Mouse (Mus musculus) testis, adult 2 months (tissue): ENCODE measurements at regions not wholly inside any gene's neighbourhood (a gene's known extent, or its start where the extent isn't known, plus 50 kb on each side); places are given as distances from the start of the nearest gene placed in this dataset.

Experiments used
- H3K27ac ChIP-seq: fragments of 200-500 bp; 2 replicates; pipeline ENCODE4 v1.5.1; 2012; ENCODE audit warnings: low read depth, low read length; ENCODE audit not compliant: control insufficient read depth, insufficient read depth
- H3K27me3 ChIP-seq: fragments of 200-500 bp; 2 replicates; pipeline ENCODE4 v1.6.1; 2012; ENCODE audit warnings: mild to moderate bottlenecking, low read length, moderate library complexity; ENCODE audit not compliant: control insufficient read depth, insufficient read depth
- H3K36me3 ChIP-seq: fragments of 200-500 bp; 2 replicates; pipeline ENCODE4 v1.6.1; 2012; ENCODE audit warnings: mild to moderate bottlenecking, low read length; ENCODE audit not compliant: control insufficient read depth, insufficient read depth
- H3K4me1 ChIP-seq: fragments of 200-500 bp; 2 replicates; pipeline ENCODE4 v1.6.1; 2012; ENCODE audit warnings: low read length; ENCODE audit not compliant: control insufficient read depth, insufficient read depth
- H3K4me3 ChIP-seq: fragments of 200-500 bp; 2 replicates; pipeline ENCODE4 v1.5.1; 2012; ENCODE audit warnings: low read depth, mild to moderate bottlenecking, low read length, moderate library complexity, mixed read lengths; ENCODE audit not compliant: control insufficient read depth
- CTCF ChIP-seq: fragments of 200-500 bp; IDR thresholded peaks from 2 replicates; pipeline ENCODE4 v1.5.1; 2012; ENCODE audit warnings: low read depth, mild to moderate bottlenecking, inconsistent platforms, low read length, moderate library complexity; ENCODE audit not compliant: control insufficient read depth, insufficient read depth, insufficient replicate concordance
- POLR2A ChIP-seq: fragments of 200-500 bp; IDR thresholded peaks from 2 replicates; pipeline ENCODE4 v1.6.1; 2012; ENCODE audit warnings: low read depth, mild to moderate bottlenecking, inconsistent platforms, low read length, moderate library complexity; ENCODE audit not compliant: control insufficient read depth

DNA sequence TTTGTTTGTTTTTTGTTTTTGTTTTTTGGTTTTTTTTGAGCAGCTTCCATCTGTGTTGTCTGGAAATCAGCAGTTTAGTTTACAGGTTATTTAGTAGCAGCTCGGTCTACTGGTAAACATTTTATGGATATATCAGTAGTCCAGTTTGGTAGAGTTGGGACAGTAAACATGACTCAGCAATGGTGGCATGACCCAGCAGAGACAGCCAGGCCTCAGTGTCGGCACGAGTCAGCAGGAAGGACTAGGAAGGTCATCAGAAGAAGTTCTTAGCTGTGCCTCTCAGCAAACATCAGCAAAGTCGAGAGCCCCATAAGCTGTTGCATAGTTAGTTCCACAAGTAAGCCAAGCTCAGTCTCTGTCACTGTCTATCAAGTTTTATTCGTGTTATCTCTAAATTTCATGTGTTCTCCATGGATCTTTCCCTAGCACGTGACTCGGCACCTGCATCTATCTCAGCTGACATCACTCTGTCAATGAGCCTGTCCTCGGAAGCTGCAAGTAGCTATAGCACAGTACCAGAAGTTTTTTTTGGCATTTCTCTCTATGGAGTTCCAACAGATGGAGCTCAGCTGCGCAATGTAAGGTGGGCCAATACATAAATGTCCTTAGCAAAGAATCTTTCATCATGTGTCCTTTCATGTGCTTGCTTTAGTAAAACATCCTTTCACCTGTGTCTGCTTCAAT, 71.3 kb downstream of the Ackr3 start:
- no peak overlapping the region for H3K27ac ChIP-seq
- H3K4me1 ChIP-seq = no peaks in the 10 kb centered on the region
- TF ChIP-seq CTCF (no peak), POLR2A (no peak)
- no peak overlapping the region for H3K4me3 ChIP-seq
- H3K27me3 ChIP-seq = no peaks in the 10 kb centered on the region
- H3K36me3 ChIP-seq = no peaks in the 10 kb centered on the region

DNA sequence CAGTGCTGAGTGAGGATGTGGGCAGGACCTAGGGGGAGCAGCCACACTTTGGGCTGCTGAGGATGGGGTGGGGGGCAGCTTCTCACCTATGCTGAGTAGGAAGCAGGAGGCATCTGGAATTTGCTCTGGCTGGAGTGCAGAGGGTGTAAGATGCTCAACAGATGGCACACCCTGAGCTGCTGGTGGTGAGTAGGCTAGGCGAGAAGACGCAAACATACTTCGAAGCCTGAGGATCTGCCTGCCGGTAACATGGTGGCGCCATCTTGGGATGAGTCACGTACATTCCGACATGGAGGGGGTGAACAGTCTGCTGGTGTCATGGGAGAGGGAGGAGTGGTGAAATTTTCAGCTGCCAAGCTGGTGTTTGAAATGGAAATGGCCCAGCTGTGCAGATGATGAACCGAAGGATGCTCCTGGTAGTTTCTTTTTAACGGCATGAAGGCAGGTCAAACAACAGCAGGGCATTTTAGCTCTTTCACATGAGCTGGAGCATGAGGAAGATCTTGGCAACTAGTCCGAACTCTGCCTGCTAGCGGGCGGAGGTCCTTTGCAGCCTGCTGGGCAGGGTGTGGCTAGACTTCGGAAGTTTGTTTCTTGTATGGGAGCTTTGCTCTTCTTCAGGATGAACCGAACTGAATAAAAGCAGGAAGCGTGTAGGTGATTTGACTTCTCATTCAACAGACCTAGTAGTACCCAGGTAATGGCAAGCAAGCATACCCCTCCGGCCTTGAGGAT, 72.2 kb downstream of the Ackr3 start:
- Histone ChIP-seq H3K27ac (no peak overlapping the region), H3K27me3 (no peaks in the 10 kb centered on the region), H3K36me3 (no peaks in the 10 kb centered on the region), H3K4me3 (no peak overlapping the region), H3K4me1 (no peaks in the 10 kb centered on the region)
- TF ChIP-seq POLR2A (no peak), CTCF (no peak)

GRCm38 (mm10) chr1:90277486-90278255, 73.9 kb downstream of the Ackr3 start:
- TF ChIP-seq CTCF (no peak), POLR2A (no peak)
- Histone ChIP-seq H3K36me3 (no peaks in the 10 kb centered on the region), H3K27ac (no peak overlapping the region), H3K4me1 (no peaks in the 10 kb centered on the region), H3K4me3 (no peak overlapping the region), H3K27me3 (no peaks in the 10 kb centered on the region)

- no peaks in the 10 kb centered on the region for H3K4me1 ChIP-seq
Observed at GRCm38 (mm10) chr1:90279066-90279839, 75.5 kb downstream of the Ackr3 start.

DNA sequence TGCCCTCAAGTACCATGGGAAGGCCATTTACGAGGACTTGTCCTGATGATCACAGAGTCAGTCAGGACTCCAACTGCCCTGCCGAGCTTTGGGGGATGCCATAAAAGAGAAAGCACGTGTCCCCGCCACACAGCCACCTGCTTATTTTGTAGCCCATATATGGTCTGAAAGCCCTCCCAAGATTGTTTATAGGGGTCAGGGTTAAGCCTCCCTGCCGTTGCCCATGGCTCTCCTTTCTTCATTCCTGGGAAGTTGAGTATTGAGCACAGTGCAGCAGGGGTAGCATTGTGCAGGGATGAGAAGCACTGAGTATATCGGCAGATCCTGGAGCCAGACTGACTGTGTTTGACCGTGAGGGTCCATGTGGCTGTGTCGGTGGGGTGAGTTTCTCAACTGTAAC, 76.4 kb downstream of the Ackr3 start:
- Histone ChIP-seq H3K27ac (no peak overlapping the region), H3K4me3 (no peak overlapping the region), H3K4me1 (peaks cover 2% of the 10 kb centered on the region; the same call in 1 of the 2 replicates), H3K27me3 (no peaks in the 10 kb centered on the region), H3K36me3 (no peaks in the 10 kb centered on the region)
- TF ChIP-seq POLR2A (no peak), CTCF (no peak)

More at GRCm38 (mm10) chr1:90279066-90279839, 75.5 kb downstream of the Ackr3 start:
- H3K4me3 ChIP-seq = no peak overlapping the region
- H3K27ac ChIP-seq = no peak overlapping the region
- H3K27me3 ChIP-seq = no peaks in the 10 kb centered on the region
- TF ChIP-seq POLR2A (no peak), CTCF (no peak)
- H3K36me3 ChIP-seq = no peaks in the 10 kb centered on the region

GRCm38 (mm10) chr1:90281255-90281654, 77.5 kb downstream of the Ackr3 start:
- Histone ChIP-seq H3K36me3 (no peaks in the 10 kb centered on the region), H3K27me3 (no peaks in the 10 kb centered on the region), H3K4me1 (peaks cover 6% of the 10 kb centered on the region), H3K27ac (no peak overlapping the region), H3K4me3 (no peak overlapping the region)
- TF ChIP-seq POLR2A = no peak
- TF ChIP-seq CTCF = no peak
